Mouse (Mus musculus) retina, postnatal 7 days (tissue): ENCODE data around the gene Chrna7.
A peak's percentile ranks its signal among the peaks of the same experiment; 100 is the strongest.

Source experiments
- DNase-seq: peaks from one replicate; pipeline ENCODE4 v3.0.0-alpha.2; 2012; ENCODE audit warnings: low read depth, low spot score

Chrna7 gene

DNA sequence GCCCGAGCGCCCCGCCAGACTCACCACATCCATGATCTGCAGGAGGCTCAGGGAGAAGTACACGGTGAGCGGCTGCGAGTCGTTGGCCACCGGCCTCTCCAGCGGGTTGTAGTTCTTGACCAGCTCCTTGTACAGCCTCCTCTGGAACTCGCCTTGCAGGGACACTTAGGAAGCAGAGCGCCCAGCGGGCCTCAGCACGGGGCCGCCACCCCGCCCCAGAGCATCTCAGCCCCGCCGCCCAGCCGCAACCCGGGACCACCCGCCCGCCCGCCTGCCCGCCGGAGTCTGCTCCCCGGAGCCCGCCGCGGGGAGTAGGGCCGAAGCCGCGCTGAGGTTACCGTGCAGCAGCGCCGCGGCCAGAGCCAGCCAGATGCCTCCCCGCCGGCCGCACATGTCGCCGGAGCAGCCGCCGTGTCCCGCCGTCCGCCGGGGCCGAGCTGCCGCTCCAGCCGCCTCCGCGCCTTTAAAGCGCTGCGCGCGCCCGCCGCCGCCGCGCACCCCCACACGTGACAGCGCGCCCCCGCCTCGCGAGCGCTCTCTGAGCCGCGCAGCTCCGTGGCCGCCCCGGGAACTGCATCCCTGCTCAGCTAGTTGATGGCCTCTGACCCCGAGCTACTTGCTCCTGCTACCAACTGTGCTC, at the start of gene Chrna7:
TSS of gene Chrna7 (minus strand) at position 486 of the 640 bp plus-strand sequence.
- peak; percentile 69 for DNase-seq

DNA sequence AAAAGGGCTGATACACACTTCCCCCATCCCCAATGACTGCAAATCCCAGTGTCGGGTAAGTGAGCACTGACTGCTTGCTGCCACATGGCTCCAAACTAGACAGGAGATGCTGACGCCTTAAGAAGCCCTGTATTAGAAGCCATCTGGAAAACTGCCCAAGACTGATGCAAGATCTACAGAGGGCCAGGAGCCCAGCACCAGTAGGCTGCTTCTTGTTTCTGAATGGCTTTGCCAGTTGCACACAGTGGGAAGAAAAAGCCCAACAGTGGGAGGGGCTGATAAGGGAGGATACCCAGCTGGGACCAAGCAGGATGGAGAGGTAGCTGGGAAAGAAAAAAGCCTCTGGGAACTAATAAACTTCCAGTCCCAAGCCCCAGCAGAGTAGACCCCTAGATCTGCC, 37.0 kb upstream of the Chrna7 start:
- DNase-seq, result no peak

DNA sequence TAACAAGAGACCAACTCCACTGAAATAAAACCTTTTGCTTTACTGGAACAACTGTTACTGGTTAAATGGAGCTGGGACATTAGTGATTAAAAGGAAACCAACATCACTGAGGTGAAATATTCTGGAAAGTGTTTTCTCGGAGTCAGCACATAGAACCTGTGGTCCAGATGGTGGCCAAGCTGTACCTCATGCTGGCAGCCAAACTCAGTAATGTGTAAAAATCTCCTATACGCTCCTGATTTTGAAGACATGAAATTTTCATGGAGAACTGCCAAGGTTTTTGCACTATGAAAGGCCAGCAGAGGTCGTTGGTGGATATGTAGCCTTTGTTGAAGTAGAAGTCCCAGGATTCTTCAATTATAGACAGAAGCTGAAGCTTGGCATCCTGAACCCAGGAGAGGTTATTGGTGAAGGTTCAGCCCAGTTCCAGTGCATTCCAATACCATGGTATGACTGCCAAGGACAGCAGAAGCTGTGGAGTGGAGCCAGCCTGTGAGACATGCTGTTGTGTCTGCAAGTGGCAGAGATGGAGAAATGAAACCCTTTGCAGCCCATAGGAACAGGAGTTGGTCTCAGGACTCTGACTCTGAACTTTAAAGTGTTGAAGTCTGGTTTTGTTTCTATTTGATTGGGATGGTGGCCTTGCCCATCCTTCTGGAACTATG, 25.6 kb upstream of the Chrna7 start:
- no peak for DNase-seq

DNA sequence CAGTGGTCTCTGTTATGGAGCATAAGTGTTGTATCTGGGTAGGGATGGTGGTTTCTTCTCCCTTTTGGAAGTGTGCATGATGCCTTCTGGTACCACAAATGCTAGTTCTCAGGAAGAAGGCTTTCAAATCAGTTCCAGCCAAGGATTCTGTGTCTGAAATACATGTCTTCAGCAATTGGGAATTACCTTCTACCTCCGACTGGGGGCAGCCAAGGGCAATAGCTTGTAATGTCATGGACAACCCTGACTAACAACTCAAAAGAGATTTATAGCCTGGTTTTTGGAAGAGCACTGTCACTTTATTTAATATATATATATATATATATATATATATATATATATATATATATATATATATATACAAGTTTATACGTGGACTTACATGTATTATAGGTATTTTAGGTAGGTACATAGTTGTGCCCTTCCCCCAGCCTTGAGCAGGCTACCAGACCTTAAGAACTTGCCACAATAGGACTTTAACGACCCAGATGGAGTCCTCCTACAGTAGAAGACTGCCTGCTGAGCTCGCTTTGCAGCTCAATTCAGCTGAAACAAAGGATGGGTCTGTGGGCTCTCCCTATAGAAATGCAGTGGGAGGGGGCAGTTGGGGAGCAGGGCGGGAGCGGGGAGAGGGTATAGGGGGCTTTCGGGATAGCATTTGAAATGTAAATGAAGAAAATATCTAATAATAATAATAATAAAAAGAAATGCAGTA, 12.9 kb upstream of the Chrna7 start:
- DNase-seq, result no peak

DNA sequence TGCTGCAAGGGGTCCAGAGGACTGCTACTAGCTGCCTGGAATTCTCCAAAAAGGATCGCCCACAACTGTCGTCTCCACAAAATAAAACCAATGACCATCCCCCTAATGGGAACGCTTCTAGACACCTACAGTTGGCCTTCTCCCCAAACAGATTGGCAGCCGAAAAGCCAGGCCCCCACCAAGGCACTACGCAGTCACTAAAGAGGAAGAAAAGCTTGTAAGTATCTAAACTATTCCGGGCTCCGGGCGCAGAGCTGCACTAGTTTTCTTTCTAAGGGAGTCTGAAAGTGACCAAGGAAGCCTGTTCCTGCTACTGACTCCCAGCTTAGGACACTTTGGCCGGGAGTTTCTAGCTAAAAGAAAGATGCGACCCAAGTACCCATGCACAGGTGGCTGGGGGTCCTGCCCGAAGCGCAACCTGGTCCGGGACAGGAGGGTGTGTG, 707 bp downstream of the Chrna7 start:
- DNase-seq, result no peak

- no peak for DNase-seq
Measured at GRCm38 (mm10) chr7:63209501-63209900, 2.9 kb downstream of the Chrna7 start.

GRCm38 (mm10) chr7:63207137-63207536, 5.2 kb downstream of the Chrna7 start:
- no peak for DNase-seq

DNA sequence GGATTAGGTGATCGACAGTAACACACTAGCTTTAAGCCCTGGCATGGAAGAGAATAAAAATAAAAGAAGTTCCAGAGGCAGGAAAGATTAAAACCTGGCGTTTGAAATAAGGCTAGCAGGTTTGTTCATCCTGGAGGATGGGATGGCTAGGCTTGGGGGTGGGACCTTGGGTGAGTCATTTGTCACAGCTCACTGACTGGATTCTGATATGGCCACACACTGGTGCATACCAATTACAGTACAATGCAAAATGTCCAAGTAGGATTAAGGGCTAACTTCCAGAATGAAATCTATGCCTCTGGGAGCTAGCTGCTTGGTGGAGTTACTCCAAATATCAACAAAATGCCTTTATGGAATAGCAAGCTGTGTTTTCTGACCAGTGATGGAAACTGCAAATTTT, 16.8 kb downstream of the Chrna7 start:
- no peak for DNase-seq

DNA sequence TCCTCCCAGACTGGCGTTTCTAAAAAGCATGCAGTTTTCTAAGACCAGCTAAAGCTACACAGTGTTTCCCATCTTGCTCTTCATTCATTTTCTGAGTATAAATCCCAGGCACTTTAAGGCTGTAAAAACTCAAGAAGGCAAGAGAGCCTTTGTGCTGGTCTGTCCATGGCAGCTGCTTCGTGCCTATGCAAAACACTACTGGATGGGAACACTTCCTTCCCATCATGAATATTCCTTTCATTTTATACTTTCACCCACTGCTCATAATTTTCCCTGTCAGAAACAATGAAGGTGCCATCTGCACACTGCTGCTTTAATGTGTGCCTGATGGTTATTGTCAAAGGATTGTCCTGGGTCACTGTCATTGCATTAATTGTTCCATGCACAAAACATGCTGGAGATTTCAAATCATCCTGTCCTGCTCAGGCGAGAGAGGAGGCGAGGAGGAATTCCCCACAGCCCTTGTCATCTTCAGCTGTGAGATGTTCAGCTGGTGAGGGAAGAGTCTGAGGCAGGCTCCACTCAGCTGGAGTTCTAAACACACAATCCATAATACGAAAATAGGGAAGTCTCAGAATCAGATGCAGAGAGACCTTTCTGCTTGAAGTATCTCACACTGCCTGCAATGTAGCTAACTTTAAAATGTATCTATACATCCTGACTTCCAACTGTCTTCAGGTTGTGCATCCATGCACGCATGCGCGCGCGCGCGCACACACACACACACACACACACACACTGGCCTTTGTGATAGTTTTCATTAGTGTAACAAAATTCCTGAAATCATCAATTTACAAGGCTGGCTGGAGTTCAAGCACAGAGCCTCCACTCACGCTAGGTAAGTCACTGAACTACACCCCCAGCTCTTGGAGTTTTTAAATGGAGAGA, 22.5 kb downstream of the Chrna7 start:
- DNase-seq, result no peak

DNA sequence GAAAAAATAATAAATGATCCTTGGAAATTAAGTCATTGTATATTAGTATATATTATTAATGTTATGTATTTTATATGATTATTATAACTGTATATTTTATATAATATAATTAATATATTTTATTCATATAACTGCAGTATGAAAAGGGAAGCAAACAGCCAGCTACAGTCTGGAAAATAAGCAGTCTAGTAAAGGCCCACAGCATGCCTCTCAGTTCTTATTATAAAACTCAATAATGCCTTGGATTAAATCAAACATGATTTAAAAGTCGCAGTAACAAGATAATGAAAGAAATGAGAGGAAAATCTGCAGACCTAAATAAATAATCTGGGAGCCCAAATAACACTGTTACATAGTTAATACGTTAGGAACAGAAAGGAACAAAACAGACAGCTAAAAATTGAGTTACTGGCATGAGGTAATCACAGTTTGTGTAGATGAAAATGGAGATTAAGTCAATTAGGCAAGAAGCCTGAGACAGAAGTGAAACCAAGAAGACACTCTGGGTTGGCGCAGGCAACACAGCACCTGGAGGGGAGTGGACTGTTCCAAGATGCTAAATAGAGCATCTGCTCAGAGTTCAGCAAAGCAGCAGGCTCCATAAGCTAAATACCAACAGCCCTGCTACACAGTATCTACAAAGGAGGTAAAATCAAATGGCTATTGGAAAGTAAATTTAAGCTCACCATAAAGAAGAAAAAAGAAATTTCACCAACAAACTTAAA, 42.1 kb downstream of the Chrna7 start:
- no peak for DNase-seq

DNA sequence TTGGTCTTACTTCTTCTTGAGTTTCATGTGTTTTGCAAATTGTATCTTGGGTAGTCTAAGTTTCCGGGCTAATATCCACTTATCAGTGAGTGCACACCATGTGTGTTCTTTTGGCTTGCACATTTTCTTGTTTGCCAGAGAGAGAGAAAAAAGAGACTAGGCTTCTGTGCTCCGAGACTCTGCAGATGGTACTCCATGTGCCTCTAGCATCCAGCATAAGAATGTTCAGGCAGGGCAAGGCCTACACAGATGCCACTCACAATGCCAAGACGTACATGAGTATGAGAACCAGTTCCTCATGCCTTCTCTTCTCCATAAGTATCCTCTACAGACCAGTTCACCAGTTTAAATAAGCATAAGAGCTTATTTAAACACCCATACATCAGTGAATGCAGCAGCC, 47.8 kb downstream of the Chrna7 start:
- no peak for DNase-seq

DNA sequence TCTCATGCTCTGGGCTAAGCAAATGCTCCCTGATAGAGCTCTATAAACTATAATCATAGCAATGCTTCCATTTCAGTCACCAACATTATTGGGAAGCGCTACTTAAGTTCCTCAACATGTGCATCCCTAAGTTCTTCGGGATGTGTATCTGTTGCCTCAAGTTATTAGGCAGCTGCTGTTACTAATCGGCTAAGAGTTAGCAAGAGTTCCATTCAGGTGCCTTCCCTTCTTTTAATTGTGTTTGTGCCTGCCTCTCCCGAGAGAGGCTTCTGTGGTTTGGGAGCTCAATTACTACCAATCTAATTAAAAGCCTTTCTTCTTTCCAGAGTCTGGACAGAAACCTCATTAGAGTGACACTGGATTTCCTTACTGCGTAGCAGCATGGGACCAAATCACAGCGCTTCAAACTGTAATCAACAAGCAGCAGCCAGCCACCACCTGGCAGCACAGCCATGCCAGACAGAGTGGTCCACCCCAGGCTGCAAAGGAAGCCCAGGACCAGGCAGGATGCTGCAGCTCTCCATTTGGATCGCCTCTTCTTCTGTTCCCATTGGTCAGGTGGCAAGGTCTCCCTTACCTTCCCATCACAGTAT, 50.0 kb downstream of the Chrna7 start:
- no peak for DNase-seq

DNA sequence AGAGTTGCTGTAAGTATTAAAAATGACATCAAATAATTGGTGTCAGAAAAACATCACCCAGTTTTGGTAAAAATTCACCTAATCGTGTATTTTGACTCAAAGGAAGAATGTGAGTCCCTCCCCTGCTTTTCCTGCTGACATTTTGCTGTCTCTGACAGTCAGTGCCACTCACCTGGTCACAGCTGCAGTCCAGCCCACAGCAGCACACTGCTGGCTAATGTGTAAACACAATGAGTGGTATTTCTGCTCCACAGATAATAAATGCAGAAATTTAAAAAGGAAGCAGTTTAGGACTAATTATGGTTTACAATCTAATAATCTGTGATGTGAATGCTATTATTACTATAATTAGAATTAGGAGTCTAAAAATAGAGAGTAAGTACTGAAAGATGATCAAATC, 59.1 kb downstream of the Chrna7 start:
- no peak for DNase-seq

DNA sequence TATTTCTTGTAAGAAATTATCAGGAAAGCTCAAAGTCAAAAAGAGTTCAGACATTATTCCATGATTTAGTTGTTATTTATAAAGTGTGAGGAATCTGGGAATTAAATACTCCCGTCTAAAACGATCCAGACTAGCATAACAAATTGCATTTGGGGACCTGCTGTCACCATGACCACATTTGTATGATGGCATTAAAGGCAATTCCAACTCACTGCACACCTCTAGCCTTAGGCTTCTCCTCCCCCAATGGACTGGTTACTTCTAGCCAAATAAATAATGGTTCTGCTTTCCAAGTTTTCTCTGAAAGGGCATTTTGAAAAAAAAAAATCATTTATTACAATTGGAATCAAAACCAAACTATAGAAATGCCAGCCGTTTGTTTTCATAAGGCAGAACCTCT, 63.6 kb downstream of the Chrna7 start:
- no peak for DNase-seq

- no peak for DNase-seq
Measured at GRCm38 (mm10) chr7:63148321-63148720, 64.0 kb downstream of the Chrna7 start.

- DNase-seq, result no peak
Measured at GRCm38 (mm10) chr7:63122547-63122946, 89.8 kb downstream of the Chrna7 start.

- no peak for DNase-seq
Measured at GRCm38 (mm10) chr7:63113671-63114070, 98.7 kb downstream of the Chrna7 start.

- DNase-seq, result no peak
Measured at GRCm38 (mm10) chr7:63113252-63113651, 99.1 kb downstream of the Chrna7 start.

- no peak for DNase-seq
Measured at GRCm38 (mm10) chr7:63109348-63109747, 103.0 kb downstream of the Chrna7 start.

GRCm38 (mm10) chr7:63085954-63086353, 126.4 kb downstream of the Chrna7 start:
- no peak for DNase-seq
